Mouse (Mus musculus): ENCODE measurements around the gene Eftud2. TPM values are rescaled to one million over a fixed set of nuclear protein-coding genes. Genes with fewer than 3 reads are reported as not detected.

Gene Eftud2
- polyA plus RNA-seq, 1 experiment, result 152 TPM

DNA sequence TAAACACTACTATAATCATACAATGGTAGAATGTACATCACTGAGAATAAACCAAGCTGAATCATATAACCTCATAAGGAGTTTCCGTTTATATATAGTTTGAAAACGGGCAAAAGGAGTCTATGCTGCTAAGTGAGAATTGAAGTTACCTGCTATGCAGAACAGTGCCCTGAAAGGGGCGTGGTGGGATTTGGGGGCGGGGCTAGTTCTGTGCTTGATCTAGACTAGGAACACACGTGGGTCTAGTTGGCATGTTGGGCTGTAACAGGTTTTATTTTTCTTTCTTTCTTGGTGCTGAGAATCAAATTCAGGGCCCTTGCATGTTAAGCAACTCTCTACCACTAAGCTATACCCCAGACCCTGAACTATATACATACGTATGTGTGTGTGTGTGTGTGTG, 59.6 kb downstream of the Eftud2 start:
- H3K9me3 ChIP-seq (replicated peaks; ENCODE audit: control insufficient read depth, insufficient read depth, low read length, poor library complexity, severe bottlenecking), result no peaks in the 10 kb centered on the region
- H3K9ac ChIP-seq (ENCODE audit: low read depth, poor library complexity, severe bottlenecking), result no peak overlapping the region
- H3K27ac ChIP-seq (ENCODE audit: insufficient read depth, low read length), result no peak overlapping the region
- no peak for TF ChIP-seq POLR2A (IDR thresholded peaks at IDR 0.05; ENCODE audit: insufficient read depth, low read length)
- no peak for TF ChIP-seq EP300 (IDR thresholded peaks at IDR 0.05; ENCODE audit: insufficient read depth, low read depth, low read length)
- TF ChIP-seq CTCF (IDR thresholded peaks at IDR 0.05; ENCODE audit: low read depth, low read length), result no peak
- peaks cover 3% of the 10 kb centered on the region for H3K4me1 ChIP-seq (ENCODE audit: control insufficient read depth, insufficient read depth, low read length)
- no peak overlapping the region for H3K4me3 ChIP-seq (ENCODE audit: low read depth, low read length)
- no peaks in the 10 kb centered on the region for H3K27me3 ChIP-seq (ENCODE audit: control insufficient read depth, insufficient read depth, low read length, poor library complexity, severe bottlenecking)
- H3K36me3 ChIP-seq (ENCODE audit: control insufficient read depth, insufficient read depth, low read length, poor library complexity, severe bottlenecking), result no peaks in the 10 kb centered on the region

DNA sequence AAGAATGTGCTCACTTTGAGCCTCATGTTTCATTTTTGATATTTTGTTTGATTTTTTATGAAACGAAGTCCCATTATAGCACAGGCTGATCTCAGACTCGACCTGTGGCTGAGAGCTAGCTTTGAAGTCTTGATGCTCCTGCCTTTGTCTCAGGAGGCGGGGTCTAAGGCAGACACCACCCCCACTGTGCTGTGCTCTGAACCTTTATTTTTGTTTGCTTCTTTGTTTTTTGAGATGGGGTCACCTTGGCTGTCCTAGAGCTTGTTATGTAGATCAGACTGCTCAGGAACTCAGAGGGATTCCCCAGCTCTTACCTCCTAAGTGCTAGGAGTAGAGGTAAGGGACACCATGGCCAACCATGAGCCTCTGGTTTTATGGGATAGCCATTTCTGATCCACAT, 60.4 kb downstream of the Eftud2 start:
- Histone ChIP-seq H3K27ac (ENCODE audit: insufficient read depth, low read length) (peak overlapping the region; percentile 97), H3K4me1 (ENCODE audit: control insufficient read depth, insufficient read depth, low read length) (peaks cover 3% of the 10 kb centered on the region), H3K4me3 (ENCODE audit: low read depth, low read length) (no peak overlapping the region), H3K9ac (ENCODE audit: low read depth, poor library complexity, severe bottlenecking) (no peak overlapping the region), H3K27me3 (ENCODE audit: control insufficient read depth, insufficient read depth, low read length, poor library complexity, severe bottlenecking) (no peaks in the 10 kb centered on the region), H3K9me3 (replicated peaks; ENCODE audit: control insufficient read depth, insufficient read depth, low read length, poor library complexity, severe bottlenecking) (no peaks in the 10 kb centered on the region), H3K36me3 (ENCODE audit: control insufficient read depth, insufficient read depth, low read length, poor library complexity, severe bottlenecking) (no peaks in the 10 kb centered on the region)
- no peak for TF ChIP-seq CTCF (IDR thresholded peaks at IDR 0.05; ENCODE audit: low read depth, low read length)
- peak; percentile 97 for TF ChIP-seq EP300 (IDR thresholded peaks at IDR 0.05; ENCODE audit: insufficient read depth, low read depth, low read length)
- TF ChIP-seq POLR2A (IDR thresholded peaks at IDR 0.05; ENCODE audit: insufficient read depth, low read length), result peak; percentile 19

- no peak for TF ChIP-seq EP300 (IDR thresholded peaks at IDR 0.05; ENCODE audit: insufficient read depth, low read depth, low read length)
- TF ChIP-seq CTCF (IDR thresholded peaks at IDR 0.05; ENCODE audit: low read depth, low read length), result no peak
- TF ChIP-seq POLR2A (IDR thresholded peaks at IDR 0.05; ENCODE audit: insufficient read depth, low read length), result no peak
- H3K9ac ChIP-seq (ENCODE audit: low read depth, poor library complexity, severe bottlenecking), result peak overlapping the region; percentile 100
Measured at GRCm38 (mm10) chr11:102819783-102820385, 60.9 kb downstream of the Eftud2 start.

GRCm38 (mm10) chr11:102819021-102819782, 61.6 kb downstream of the Eftud2 start, which contains the start of gene Gjc1:
Gjc1 (minus strand) TSS chr11:102819700.
- no peaks in the 10 kb centered on the region for H3K27me3 ChIP-seq (ENCODE audit: control insufficient read depth, insufficient read depth, low read length, poor library complexity, severe bottlenecking)
- H3K9ac ChIP-seq (ENCODE audit: low read depth, poor library complexity, severe bottlenecking), result peak within 1 kb of the TSS; percentile 100
- TF ChIP-seq POLR2A (IDR thresholded peaks at IDR 0.05; ENCODE audit: insufficient read depth, low read length), result no peak
- no peak for TF ChIP-seq EP300 (IDR thresholded peaks at IDR 0.05; ENCODE audit: insufficient read depth, low read depth, low read length)
- TF ChIP-seq CTCF (IDR thresholded peaks at IDR 0.05; ENCODE audit: low read depth, low read length), result no peak
- H3K27ac ChIP-seq (ENCODE audit: insufficient read depth, low read length), result peak within 1 kb of the TSS; percentile 97
- H3K36me3 ChIP-seq (ENCODE audit: control insufficient read depth, insufficient read depth, low read length, poor library complexity, severe bottlenecking), result no peaks in the 10 kb centered on the region
- H3K9me3 ChIP-seq (replicated peaks; ENCODE audit: control insufficient read depth, insufficient read depth, low read length, poor library complexity, severe bottlenecking), result no peaks in the 10 kb centered on the region
- H3K4me1 ChIP-seq (ENCODE audit: control insufficient read depth, insufficient read depth, low read length), result peaks cover 3% of the 10 kb centered on the region
- H3K4me3 ChIP-seq (ENCODE audit: low read depth, low read length), result peak within 1 kb of the TSS; percentile 65

More at GRCm38 (mm10) chr11:102819783-102820385, 60.9 kb downstream of the Eftud2 start:
- Histone ChIP-seq H3K4me1 (ENCODE audit: control insufficient read depth, insufficient read depth, low read length) (peaks cover 3% of the 10 kb centered on the region), H3K4me3 (ENCODE audit: low read depth, low read length) (peak overlapping the region; percentile 57), H3K36me3 (ENCODE audit: control insufficient read depth, insufficient read depth, low read length, poor library complexity, severe bottlenecking) (no peaks in the 10 kb centered on the region), H3K27me3 (ENCODE audit: control insufficient read depth, insufficient read depth, low read length, poor library complexity, severe bottlenecking) (no peaks in the 10 kb centered on the region), H3K27ac (ENCODE audit: insufficient read depth, low read length) (peak overlapping the region; percentile 84), H3K9me3 (replicated peaks; ENCODE audit: control insufficient read depth, insufficient read depth, low read length, poor library complexity, severe bottlenecking) (no peaks in the 10 kb centered on the region)

- H3K36me3 ChIP-seq (ENCODE audit: control insufficient read depth, insufficient read depth, low read length, poor library complexity, severe bottlenecking), result no peaks in the 10 kb centered on the region
- peak overlapping the region; percentile 100 for H3K9ac ChIP-seq (ENCODE audit: low read depth, poor library complexity, severe bottlenecking)
- H3K4me3 ChIP-seq (ENCODE audit: low read depth, low read length), result peak overlapping the region; percentile 65
- TF ChIP-seq POLR2A (IDR thresholded peaks at IDR 0.05; ENCODE audit: insufficient read depth, low read length), result no peak
- no peak for TF ChIP-seq CTCF (IDR thresholded peaks at IDR 0.05; ENCODE audit: low read depth, low read length)
- TF ChIP-seq EP300 (IDR thresholded peaks at IDR 0.05; ENCODE audit: insufficient read depth, low read depth, low read length), result no peak
- no peaks in the 10 kb centered on the region for H3K27me3 ChIP-seq (ENCODE audit: control insufficient read depth, insufficient read depth, low read length, poor library complexity, severe bottlenecking)
- H3K27ac ChIP-seq (ENCODE audit: insufficient read depth, low read length), result peak overlapping the region; percentile 71
- no peaks in the 10 kb centered on the region for H3K9me3 ChIP-seq (replicated peaks; ENCODE audit: control insufficient read depth, insufficient read depth, low read length, poor library complexity, severe bottlenecking)
- H3K4me1 ChIP-seq (ENCODE audit: control insufficient read depth, insufficient read depth, low read length), result peaks cover 3% of the 10 kb centered on the region
Measured at GRCm38 (mm10) chr11:102818121-102819020, 62.4 kb downstream of the Eftud2 start.
